Mouse (Mus musculus) ovary, postnatal 14 days (tissue): ENCODE results near the gene Rnf208.

Experiments used
- DNase-seq: peaks from one replicate; pipeline ENCODE4 v3.0.0; 2022; ENCODE audit warnings: low spot score

Gene Rnf208

DNA sequence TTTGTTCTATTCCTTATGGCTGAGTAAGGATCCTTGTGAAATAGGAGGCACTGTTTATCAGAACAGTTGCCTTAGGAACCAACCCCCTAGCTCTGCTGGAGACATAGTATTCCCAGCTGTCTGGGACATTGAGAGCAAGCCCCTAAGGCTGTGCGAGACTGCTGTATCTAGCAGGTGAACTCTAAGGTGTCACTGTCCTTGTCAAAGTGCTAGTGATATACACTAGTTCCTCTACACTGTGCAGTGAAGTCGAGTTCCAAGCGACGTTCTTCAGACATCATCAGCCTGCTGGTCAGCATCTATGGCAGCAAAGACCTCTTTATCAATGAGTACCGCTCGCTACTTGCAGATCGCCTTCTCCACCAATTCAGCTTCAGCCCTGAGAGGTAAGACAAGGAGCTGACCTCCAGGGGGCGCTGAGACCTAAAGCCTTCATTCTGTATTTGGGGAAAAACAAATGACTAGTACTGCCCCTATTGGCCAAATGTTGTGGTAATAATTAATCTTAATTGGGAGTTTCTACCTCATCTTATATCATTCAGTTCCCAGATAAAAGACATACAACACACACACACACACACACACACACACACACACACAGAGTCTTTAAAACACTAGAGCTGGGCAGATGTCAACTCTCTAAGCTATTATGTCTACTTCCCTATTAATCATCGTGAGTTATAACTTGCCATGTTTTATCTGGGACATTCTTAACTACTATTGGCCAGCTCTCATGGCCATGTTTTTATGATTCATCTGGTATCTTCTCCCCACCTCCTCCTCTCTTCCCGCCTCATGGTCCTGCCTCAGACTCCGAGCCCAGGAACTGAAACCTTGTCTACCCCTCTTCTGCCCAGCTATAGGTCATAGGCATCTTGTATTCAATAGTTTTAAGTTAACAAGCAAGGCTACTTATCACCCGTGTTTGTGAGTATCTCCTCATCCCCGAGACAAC lies 37.1 kb downstream of the Rnf208 start:
- DNase-seq, result peak; percentile 75

DNA sequence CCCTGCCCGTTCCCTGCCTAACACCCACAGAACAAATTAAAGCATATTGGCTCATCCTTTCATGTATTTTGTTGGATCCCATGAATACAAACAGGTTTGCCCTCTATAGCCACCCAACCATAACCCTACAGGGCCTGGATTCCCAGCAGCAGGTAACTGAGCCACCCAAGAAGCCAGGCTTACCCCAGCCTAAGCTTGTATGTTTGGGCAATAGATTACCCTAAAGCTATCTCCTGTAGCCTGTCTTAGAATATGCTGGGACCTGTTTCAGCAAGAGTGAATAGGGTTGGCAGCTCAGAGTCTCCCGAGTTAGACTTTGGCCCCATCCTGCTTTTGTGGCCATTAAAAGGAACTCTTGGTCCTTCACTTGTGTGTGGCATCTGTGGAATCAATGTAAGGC lies 43.5 kb downstream of the Rnf208 start:
- DNase-seq, result no peak

DNA sequence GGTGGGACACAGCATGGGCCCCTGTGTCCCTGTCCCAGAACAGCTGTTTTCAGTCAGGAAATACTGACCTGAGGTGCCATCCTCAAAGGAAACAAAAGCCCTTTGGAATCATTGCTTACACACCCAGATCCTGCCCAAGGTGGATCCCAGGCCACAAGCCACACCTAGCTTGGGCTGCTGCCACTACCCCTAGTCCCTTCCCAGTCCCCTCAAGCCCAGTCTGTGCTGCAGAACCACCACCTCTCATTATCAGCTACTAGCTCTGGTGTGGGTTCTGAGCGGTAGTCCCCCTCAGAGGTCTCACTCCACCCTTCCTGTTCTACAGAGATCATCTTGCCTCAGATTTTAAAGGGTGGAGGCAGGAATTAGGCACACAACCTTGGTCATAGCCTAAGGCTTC lies 44.3 kb downstream of the Rnf208 start:
- no peak for DNase-seq

DNA sequence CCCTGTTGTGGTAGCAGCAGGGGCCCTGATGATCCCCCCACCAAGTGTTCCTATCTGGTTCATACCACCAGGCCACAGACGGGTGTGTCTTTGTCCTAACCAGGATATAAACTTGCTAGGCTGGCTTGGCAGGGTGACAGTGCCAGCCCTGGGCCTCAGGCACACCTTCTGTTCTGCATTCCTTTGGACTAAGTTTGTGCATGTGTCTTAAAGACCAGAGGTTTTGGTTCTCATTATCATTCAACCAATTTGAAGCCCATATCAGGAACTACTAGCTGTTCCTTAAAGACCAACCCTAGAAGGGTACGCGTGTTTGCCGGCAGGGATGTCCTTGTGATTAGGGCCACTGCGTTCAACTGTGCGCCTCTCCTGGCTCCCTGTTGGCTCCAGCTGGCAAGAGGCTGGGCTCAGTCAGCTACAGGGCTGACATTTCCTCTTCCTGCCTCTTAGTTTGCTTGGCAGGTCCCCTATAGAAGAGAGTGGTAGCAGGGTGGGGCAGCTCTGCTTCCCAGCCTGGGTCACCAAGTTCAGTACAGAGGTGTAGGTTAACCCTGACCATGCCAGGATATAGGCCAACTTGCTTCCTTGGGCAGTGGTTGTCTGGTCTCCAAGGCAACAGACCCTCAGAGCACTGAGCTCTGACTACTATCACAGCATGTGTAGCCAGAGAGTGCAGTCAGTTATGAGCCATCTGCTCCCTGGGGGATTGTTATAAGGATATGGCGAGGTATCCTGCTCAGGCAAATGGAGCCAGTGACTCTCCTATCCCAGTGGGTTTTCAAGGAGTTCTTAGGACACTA lies 45.0 kb downstream of the Rnf208 start:
- no peak for DNase-seq

DNA sequence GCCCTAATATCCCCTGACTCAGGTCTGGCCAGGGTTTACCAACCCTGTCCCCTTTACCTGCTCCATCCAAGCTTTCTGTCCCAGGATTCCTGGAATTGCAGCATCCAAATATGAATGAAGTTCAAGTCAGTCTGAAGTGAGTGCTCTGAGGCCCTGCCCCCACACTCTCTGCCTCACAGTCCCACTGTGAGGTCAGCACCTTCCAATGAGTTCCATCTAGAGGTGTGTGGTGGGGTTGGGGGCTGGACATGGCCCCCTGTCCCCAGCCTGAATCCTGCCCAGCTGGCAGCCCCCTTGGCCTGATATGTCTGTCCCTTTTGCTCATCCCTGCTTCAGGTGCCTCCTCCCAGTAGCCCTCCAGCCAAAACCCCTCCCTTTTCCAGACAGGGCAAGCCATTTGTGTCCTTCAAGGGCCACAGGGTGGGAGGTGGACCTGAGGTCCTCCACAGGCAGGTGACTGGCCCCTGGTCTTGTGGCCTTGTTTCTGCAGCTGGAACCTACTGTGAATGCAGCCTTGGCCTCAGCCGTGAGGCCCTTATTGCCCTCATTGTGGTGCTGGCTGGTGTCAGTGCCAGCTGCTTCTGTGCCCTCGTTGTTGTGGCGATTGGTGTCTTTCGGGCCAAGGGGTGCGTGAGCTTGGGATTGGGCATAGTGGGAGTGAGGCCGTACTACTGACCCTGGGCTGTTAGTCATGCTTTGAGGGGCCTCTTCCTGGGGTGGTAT lies 46.0 kb downstream of the Rnf208 start, which contains the start of gene Tmem210:
TSS of gene Tmem210 (plus strand) at position 219 of the 723 bp plus-strand sequence.
- no peak for DNase-seq

DNA sequence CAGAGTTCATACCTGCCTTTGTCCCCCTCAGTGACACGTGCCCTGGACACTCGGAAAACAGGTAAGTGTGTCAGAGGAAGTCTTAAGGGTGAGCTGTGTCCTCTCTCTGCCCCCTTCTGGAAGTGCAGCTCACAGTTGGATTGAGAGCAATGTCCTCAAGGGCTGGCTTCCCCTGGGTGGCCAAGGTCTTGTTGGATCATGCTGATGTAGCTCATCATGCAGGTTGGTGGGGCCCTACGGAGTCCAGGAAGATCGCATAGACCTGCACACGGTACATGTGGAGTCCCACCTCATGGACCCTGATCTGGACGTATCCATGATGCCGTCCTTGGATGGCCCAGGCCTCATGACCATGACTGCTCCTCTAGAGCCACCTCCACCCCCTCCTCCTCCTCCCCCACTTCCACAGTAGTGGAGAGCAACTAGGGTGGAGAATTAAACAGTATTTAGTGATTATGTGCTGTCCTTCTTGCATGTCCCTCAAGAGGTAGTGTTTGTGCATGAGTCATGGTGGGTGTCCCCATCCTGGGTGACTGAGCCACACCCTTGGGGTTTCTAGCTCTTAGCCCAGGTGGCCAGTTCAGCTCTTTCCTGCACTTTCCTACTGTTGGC lies 46.8 kb downstream of the Rnf208 start:
- DNase-seq, result no peak

DNA sequence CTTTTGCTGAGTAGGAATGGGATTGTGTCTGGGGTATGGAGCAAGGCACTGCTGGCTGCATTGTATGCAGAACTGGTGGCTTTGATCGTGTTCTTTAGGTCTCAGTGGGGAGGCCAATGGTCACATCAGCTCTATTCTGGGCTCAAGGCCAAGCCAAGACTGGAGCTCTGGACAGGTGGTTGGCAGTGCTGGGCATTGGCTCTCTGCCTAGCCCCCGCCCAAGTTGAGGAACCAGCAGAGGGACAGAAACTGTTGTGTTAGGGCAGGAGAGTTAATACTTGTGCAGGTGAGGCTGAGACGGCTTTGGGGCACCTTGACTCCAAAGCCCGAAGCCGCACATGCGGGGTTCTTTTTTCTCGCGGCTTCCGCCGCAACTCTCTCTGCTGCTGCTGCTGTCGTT lies 47.6 kb downstream of the Rnf208 start, which contains the start of gene Lrrc26:
TSS of gene Lrrc26 (plus strand) at position 265 of the 400 bp plus-strand sequence.
- no peak for DNase-seq

DNA sequence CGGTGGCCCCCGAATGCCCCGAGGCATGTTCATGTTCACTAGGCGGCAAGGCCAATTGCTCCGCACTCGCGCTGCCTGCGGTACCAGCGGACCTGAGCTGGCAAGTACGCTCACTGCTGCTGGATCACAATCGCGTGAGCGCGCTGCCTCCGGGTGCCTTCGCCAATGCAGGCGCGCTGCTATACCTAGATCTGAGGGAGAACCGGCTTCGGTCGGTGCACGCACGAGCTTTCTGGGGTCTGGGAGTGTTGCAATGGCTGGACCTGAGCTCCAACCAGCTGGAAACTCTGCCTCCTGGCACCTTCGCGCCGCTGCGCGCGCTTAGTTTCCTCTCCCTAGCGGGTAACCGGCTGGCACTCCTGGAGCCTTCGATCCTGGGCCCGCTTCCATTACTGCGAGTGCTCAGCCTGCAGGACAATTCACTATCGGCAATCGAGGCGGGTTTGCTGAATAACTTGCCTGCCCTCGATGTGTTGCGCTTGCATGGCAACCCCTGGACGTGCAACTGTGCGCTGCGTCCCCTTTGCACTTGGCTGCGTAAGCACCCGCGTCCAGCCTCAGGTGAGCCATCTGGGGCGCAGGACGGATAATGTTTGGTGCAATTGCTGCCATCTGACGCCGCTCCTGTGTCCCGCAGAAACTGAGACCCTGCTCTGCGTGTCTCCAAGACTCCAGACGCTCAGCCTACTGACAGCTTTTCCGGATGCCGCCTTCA lies 48.2 kb downstream of the Rnf208 start:
- DNase-seq, result no peak

DNA sequence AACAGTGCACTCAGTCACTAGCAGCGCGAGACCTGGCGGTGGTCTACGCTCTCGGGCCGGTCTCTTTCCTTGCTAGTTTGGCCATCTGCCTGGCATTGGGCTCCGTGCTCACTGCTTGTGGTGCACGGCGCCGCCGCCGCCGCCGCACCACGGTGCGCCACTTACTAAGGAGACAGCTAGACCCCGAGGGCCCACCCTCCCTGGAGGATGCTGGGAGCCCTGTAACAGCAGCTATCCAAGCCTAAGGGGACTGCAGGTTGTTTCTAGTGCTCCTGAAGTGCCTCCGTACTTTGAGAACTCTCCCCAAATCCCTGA lies 48.7 kb downstream of the Rnf208 start:
- no peak for DNase-seq

DNA sequence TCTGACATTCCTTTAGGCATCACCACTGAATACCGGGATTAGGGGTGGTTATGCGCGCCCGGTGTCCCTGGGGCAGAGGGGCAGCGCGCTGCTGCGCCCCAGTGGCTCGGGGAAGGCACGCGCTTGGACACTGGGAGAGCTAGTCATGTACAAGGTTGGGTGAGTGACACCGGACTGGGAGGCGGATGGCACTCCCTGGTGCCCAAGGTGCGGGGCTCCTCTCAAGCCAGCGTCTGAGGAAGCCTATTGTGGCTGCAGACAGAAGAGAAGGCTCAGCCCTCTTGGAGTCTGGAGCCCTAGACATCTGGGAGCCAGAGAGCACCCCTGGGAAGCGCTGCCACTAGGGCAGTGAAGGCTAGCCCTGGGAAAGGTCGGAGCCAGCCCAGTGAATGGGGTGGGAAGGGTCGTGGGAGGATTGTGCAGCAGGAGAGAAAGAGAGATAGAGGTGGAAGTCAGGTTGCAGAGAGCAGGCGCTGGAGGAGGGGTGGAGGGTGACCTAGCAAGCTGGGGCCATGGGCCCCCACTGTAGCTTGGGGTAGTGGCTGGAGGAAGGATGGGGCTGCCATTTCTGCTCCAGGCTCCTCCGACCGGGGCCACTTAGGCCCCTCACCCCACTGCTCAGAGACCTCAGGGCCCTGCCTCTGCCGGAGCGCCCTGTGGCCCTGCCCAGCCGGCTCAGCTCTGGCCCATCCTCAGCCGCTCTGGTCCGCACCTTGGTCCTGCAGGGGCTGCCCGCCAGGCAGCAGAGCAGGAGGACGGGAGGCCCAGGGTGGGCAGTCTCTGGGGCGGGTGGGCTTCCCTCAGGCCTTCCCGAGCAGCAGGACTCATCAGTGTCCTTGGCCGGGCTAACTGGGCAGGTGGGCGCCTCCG lies 49.4 kb downstream of the Rnf208 start:
- no peak for DNase-seq

DNA sequence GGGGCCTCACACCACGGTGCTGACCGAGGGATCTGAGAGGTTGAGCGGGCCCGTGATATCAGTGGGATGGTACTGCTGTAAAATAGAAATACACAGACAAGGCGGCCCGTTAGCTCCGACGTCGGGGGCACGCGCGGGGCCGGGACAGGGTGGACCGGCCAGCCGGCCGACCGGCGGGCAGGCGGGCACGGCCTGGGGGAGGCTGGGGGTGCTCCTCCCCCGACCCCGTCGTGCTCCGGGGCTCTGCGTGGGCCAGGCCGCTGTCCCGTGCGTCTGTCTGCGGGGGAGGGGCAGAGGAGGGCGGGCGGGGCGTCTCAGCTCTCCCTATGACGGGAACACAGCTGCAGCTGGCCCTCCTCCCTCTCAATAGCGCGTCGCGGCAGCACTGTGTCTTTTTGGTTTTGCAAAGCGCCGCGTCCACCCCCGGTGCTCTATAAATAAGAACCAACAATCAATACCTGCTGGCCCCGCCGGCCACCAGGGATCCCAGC lies 50.0 kb downstream of the Rnf208 start:
- no peak for DNase-seq

DNA sequence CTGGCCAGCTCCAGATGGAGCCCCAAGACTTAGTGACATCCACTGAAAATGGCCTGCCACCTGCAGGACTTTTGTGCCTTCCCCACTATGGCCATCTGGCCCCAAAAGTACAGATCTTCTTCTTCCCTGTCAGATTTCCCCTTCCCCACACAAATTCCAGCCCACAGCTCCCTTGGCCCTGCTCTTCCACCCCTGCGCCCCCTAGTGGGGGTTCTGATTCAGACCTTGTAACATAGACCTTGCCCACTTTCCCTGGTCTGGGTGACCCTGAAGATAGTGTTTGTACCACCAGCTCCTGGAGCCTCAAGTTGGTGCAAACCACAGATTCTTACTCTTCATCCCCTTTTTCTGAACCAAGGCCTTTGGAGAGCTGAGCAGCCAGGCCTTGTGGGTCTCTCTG lies 50.8 kb downstream of the Rnf208 start:
- DNase-seq, result peak; percentile 72

DNA sequence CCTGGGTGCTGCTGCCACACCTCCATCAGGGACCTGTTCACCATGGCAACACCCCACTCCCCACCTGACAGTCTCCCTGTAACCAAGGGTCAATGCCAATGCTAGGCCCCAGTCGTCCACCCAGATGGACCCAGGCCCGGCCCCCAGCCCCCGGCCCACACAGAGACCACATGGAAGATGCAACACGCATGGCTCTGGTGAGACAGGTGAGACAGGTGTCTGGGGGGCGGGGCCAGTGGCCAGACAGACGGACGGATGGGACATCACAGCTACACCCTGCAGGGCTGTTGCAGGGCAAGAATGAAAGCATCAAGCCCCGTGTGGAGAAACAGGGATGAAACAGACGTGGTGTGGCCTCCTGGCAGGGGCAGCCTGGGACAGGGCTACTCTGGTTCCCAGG lies 51.7 kb downstream of the Rnf208 start:
- no peak for DNase-seq
